Mouse (Mus musculus) C2C12 (cell line): Measurements from ENCODE around the gene Sin3a.

Experiments
- CEBPB ChIP-seq: IDR thresholded peaks from one replicate; pipeline ENCODE4 v1.6.1; 2011; ENCODE audit warnings: low read depth, mild to moderate bottlenecking, control low read depth, moderate library complexity
- CTCF ChIP-seq: IDR thresholded peaks from one replicate; pipeline ENCODE4 v1.5.1; 2011; ENCODE audit not compliant: control insufficient read depth, insufficient read depth, insufficient read length

DNA sequence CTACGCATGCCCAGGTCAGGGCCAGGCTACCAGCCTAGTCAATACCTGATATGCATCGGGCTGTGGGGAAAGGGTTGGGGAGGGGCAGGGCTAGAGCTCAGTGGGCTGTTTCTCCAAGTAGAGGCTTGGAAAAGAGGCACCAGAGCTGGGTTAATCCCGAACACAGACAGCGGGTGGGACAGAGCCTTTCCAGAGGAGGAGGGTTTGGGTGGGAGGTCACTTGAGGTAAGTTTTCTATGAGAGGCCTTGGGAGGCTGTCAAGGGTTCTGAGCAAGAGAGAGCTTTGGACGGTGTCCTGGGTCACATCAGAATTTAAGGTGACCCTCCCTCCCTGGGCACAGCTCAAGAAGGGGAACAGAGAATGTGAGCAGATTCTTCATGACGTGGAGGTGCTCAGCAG is 66.7 kb downstream of the Sin3a start:
- TF ChIP-seq CEBPB, result no peak
- no peak for TF ChIP-seq CTCF
